Mouse (Mus musculus): ENCODE measurements around the gene Ice2. TPM values are rescaled to one million over a fixed set of nuclear protein-coding genes. Genes with fewer than 3 reads are reported as not detected.

The Ice2 gene
- polyA plus RNA-seq, 1 experiment from 2014 or later = 11.5 TPM

- peak within 1 kb of the TSS; percentile 97 for H3K27ac ChIP-seq
- peak within 1 kb of the TSS; percentile 70 for H3K4me2 ChIP-seq
- peaks cover 49% of the 10 kb centered on the region for H3K4me1 ChIP-seq (replicated peaks)
- peak within 1 kb of the TSS; percentile 91 for H3K4me3 ChIP-seq
- no peaks in the 10 kb centered on the region for H3K27me3 ChIP-seq
- no peaks in the 10 kb centered on the region for H3K36me3 ChIP-seq
- WGBS = 9% methylated on average over 37 of the region's 37 CpGs
- ATAC-seq (replicated peaks; ENCODE audit: insufficient number of reproducible peaks, insufficient read depth, low FRiP score, low read depth) = peak; percentile 92
- H3K9me3 ChIP-seq (replicated peaks) = no peaks in the 10 kb centered on the region
- peak within 1 kb of the TSS; percentile 94 for H3K9ac ChIP-seq
Observed at GRCm38 (mm10) chr9:69453066-69453900, 55.6 kb downstream of the Ice2 start, which contains the start of gene Anxa2. Gene Anxa2 (plus strand): TSS chr9:69453620.

- Histone ChIP-seq H3K27ac (peak overlapping the region; percentile 97), H3K9ac (peak overlapping the region; percentile 94), H3K4me3 (peak overlapping the region; percentile 91), H3K4me2 (peak overlapping the region; percentile 70), H3K36me3 (no peaks in the 10 kb centered on the region), H3K4me1 (replicated peaks) (peaks cover 57% of the 10 kb centered on the region), H3K27me3 (no peaks in the 10 kb centered on the region), H3K9me3 (replicated peaks) (no peaks in the 10 kb centered on the region)
- peak; percentile 61 for ATAC-seq (replicated peaks; ENCODE audit: insufficient number of reproducible peaks, insufficient read depth, low FRiP score, low read depth)
- 2% methylated on average over 32 of the region's 32 CpGs for WGBS
Observed at GRCm38 (mm10) chr9:69453901-69454666, 56.4 kb downstream of the Ice2 start.

GRCm38 (mm10) chr9:69454691-69455090, 57.0 kb downstream of the Ice2 start:
- no peak for ATAC-seq (replicated peaks; ENCODE audit: insufficient number of reproducible peaks, insufficient read depth, low FRiP score, low read depth)
- 34% methylated on average over 4 of the region's 4 CpGs for WGBS

GRCm38 (mm10) chr9:69455391-69455790, 57.7 kb downstream of the Ice2 start:
- peak overlapping the region; percentile 29; the same call in 1 of the 2 replicates for H3K9ac ChIP-seq
- H3K9me3 ChIP-seq (replicated peaks) = no peaks in the 10 kb centered on the region
- 33% methylated on average over 4 of the region's 4 CpGs for WGBS
- no peaks in the 10 kb centered on the region for H3K36me3 ChIP-seq
- H3K4me1 ChIP-seq (replicated peaks) = peaks cover 70% of the 10 kb centered on the region
- peak overlapping the region; percentile 97 for H3K27ac ChIP-seq
- ATAC-seq (replicated peaks; ENCODE audit: insufficient number of reproducible peaks, insufficient read depth, low FRiP score, low read depth) = no peak
- H3K27me3 ChIP-seq = no peaks in the 10 kb centered on the region
- H3K4me2 ChIP-seq = peak overlapping the region; percentile 70
- peak overlapping the region; percentile 91 for H3K4me3 ChIP-seq

More at GRCm38 (mm10) chr9:69454691-69455090, 57.0 kb downstream of the Ice2 start:
- H3K4me1 ChIP-seq (replicated peaks) = peaks cover 63% of the 10 kb centered on the region
- H3K9ac ChIP-seq = peak overlapping the region; percentile 94
- peak overlapping the region; percentile 97 for H3K27ac ChIP-seq
- H3K36me3 ChIP-seq = no peaks in the 10 kb centered on the region
- no peaks in the 10 kb centered on the region for H3K27me3 ChIP-seq
- H3K4me2 ChIP-seq = peak overlapping the region; percentile 70
- peak overlapping the region; percentile 91 for H3K4me3 ChIP-seq
- H3K9me3 ChIP-seq (replicated peaks) = no peaks in the 10 kb centered on the region

GRCm38 (mm10) chr9:69456406-69457075, 58.8 kb downstream of the Ice2 start:
- Histone ChIP-seq H3K4me2 (peak overlapping the region; percentile 70), H3K36me3 (peaks cover 1% of the 10 kb centered on the region; the same call in 1 of the 2 replicates), H3K9ac (no peak overlapping the region), H3K27me3 (no peaks in the 10 kb centered on the region), H3K4me3 (0 out of 2 replicates have a peak overlapping the region, but pooled peaks have one; percentile 2), H3K4me1 (replicated peaks) (peaks cover 72% of the 10 kb centered on the region), H3K27ac (peak overlapping the region; percentile 97), H3K9me3 (replicated peaks) (no peaks in the 10 kb centered on the region)
- WGBS = 59% methylated on average over 15 of the region's 15 CpGs
- ATAC-seq (replicated peaks; ENCODE audit: insufficient number of reproducible peaks, insufficient read depth, low FRiP score, low read depth) = no peak

- Histone ChIP-seq H3K4me1 (replicated peaks) (peaks cover 67% of the 10 kb centered on the region), H3K9me3 (replicated peaks) (no peaks in the 10 kb centered on the region), H3K27ac (peak overlapping the region; percentile 97), H3K9ac (no peak overlapping the region), H3K27me3 (no peaks in the 10 kb centered on the region), H3K4me3 (peak overlapping the region; percentile 14; the same call in 1 of the 2 replicates), H3K4me2 (peak overlapping the region; percentile 70), H3K36me3 (peaks cover 7% of the 10 kb centered on the region; the same call in 1 of the 2 replicates)
- ATAC-seq (replicated peaks; ENCODE audit: insufficient number of reproducible peaks, insufficient read depth, low FRiP score, low read depth) = no peak
- WGBS = 84% methylated on average over 3 of the region's 3 CpGs
Observed at GRCm38 (mm10) chr9:69457143-69457542, 59.4 kb downstream of the Ice2 start.

- no peak for ATAC-seq (replicated peaks; ENCODE audit: insufficient number of reproducible peaks, insufficient read depth, low FRiP score, low read depth)
- WGBS = 23% methylated on average over 14 of the region's 14 CpGs
- Histone ChIP-seq H3K9me3 (replicated peaks) (no peaks in the 10 kb centered on the region), H3K27ac (peak overlapping the region; percentile 97), H3K4me3 (peak overlapping the region; percentile 14), H3K9ac (no peak overlapping the region), H3K4me2 (peak overlapping the region; percentile 70), H3K4me1 (replicated peaks) (peaks cover 63% of the 10 kb centered on the region), H3K36me3 (peaks cover 7% of the 10 kb centered on the region; the same call in 1 of the 2 replicates), H3K27me3 (no peaks in the 10 kb centered on the region)
Observed at GRCm38 (mm10) chr9:69457747-69458625, 60.3 kb downstream of the Ice2 start.

GRCm38 (mm10) chr9:69458982-69459381, 61.3 kb downstream of the Ice2 start:
- Histone ChIP-seq H3K27ac (peak overlapping the region; percentile 97), H3K4me3 (no peak overlapping the region), H3K9ac (no peak overlapping the region; the same call in 1 of the 2 replicates), H3K4me1 (replicated peaks) (peaks cover 61% of the 10 kb centered on the region), H3K9me3 (replicated peaks) (no peaks in the 10 kb centered on the region), H3K36me3 (peaks cover 11% of the 10 kb centered on the region; the same call in 1 of the 2 replicates), H3K27me3 (no peaks in the 10 kb centered on the region), H3K4me2 (peak overlapping the region; percentile 44)
- 0 out of 2 replicates have a peak, but pooled peaks have one; percentile 24 for ATAC-seq (replicated peaks; ENCODE audit: insufficient number of reproducible peaks, insufficient read depth, low FRiP score, low read depth)
- 32% methylated on average over 2 of the region's 2 CpGs for WGBS

GRCm38 (mm10) chr9:69459876-69460275, 62.2 kb downstream of the Ice2 start:
- ATAC-seq (replicated peaks; ENCODE audit: insufficient number of reproducible peaks, insufficient read depth, low FRiP score, low read depth) = no peak
- Histone ChIP-seq H3K4me3 (no peak overlapping the region), H3K9ac (no peak overlapping the region), H3K4me2 (no peak overlapping the region), H3K36me3 (peaks cover 11% of the 10 kb centered on the region; the same call in 1 of the 2 replicates), H3K9me3 (replicated peaks) (no peaks in the 10 kb centered on the region), H3K27ac (peak overlapping the region; percentile 97; the same call in 1 of the 2 replicates), H3K27me3 (no peaks in the 10 kb centered on the region), H3K4me1 (replicated peaks) (peaks cover 60% of the 10 kb centered on the region)
- 84% methylated on average over 7 of the region's 7 CpGs for WGBS

GRCm38 (mm10) chr9:69463046-69463445, 65.3 kb downstream of the Ice2 start:
- peaks cover 52% of the 10 kb centered on the region for H3K4me1 ChIP-seq (replicated peaks)
- H3K36me3 ChIP-seq = peaks cover 39% of the 10 kb centered on the region
- H3K9me3 ChIP-seq (replicated peaks) = no peaks in the 10 kb centered on the region
- H3K4me3 ChIP-seq = no peak overlapping the region
- H3K9ac ChIP-seq = no peak overlapping the region
- no peak for ATAC-seq (replicated peaks; ENCODE audit: insufficient number of reproducible peaks, insufficient read depth, low FRiP score, low read depth)
- no peak overlapping the region for H3K27ac ChIP-seq
- no peak overlapping the region for H3K4me2 ChIP-seq
- WGBS = 70% methylated on average over 2 of the region's 2 CpGs
- no peaks in the 10 kb centered on the region for H3K27me3 ChIP-seq

Data from heart, embryonic 15.5 days (tissue).